Mouse (Mus musculus): ENCODE measurements at regions not wholly inside any gene's neighbourhood (a gene's known extent, or its start where the extent isn't known, plus 50 kb on each side); places are given as distances from the start of the nearest gene placed in this dataset.

- no peak for DNase-seq (ENCODE audit: low spot score in 2 of 2)
Observed at GRCm38 (mm10) chr14:64511300-64511699, 407.2 kb downstream of the Prss52 start.

- DNase-seq (ENCODE audit: low spot score in 2 of 2) = no peak
Observed at GRCm38 (mm10) chr14:64512726-64513125, 408.6 kb downstream of the Prss52 start.

- DNase-seq (ENCODE audit: low spot score in 2 of 2) = no peak
Observed at GRCm38 (mm10) chr14:64517584-64518195, 413.6 kb downstream of the Prss52 start.

GRCm38 (mm10) chr14:64524641-64525040, 420.6 kb downstream of the Prss52 start:
- no peak for DNase-seq (ENCODE audit: low spot score in 2 of 2)

GRCm38 (mm10) chr14:64525302-64526078, 421.4 kb downstream of the Prss52 start:
- DNase-seq (ENCODE audit: low spot score in 2 of 2) = no peak

- no peak for DNase-seq (ENCODE audit: low spot score in 2 of 2)
Observed at GRCm38 (mm10) chr14:64530541-64530940, 426.5 kb downstream of the Prss52 start.

- no peak for DNase-seq (ENCODE audit: low spot score in 2 of 2)
Observed at GRCm38 (mm10) chr14:64531221-64531949, 427.3 kb downstream of the Prss52 start.

GRCm38 (mm10) chr14:64532351-64532750, 428.3 kb downstream of the Prss52 start:
- no peak for DNase-seq (ENCODE audit: low spot score in 2 of 2)

- DNase-seq (ENCODE audit: low spot score in 2 of 2) = no peak
Observed at GRCm38 (mm10) chr14:64533591-64534151, 429.6 kb downstream of the Prss52 start.

GRCm38 (mm10) chr14:64534194-64534593, 430.1 kb downstream of the Prss52 start:
- DNase-seq (ENCODE audit: low spot score in 2 of 2) = no peak

- DNase-seq (ENCODE audit: low spot score in 2 of 2) = no peak
Observed at GRCm38 (mm10) chr14:64539436-64539835, 435.4 kb downstream of the Prss52 start.

- DNase-seq (ENCODE audit: low spot score in 2 of 2) = no peak
Observed at GRCm38 (mm10) chr14:64545056-64545455, 441.0 kb downstream of the Prss52 start.

- peak in 1 of 2 experiments; percentile 37 for DNase-seq (ENCODE audit: low spot score in 2 of 2)
Observed at GRCm38 (mm10) chr14:64546787-64547186, 442.7 kb downstream of the Prss52 start.

- no peak for DNase-seq (ENCODE audit: low spot score in 2 of 2)
Observed at GRCm38 (mm10) chr14:64552951-64553350, 448.9 kb downstream of the Prss52 start.

GRCm38 (mm10) chr14:64556042-64556441, 452.0 kb downstream of the Prss52 start:
- no peak for DNase-seq (ENCODE audit: low spot score in 2 of 2)

GRCm38 (mm10) chr14:64557453-64557852, 453.4 kb downstream of the Prss52 start:
- DNase-seq (ENCODE audit: low spot score in 2 of 2) = no peak

- no peak for DNase-seq (ENCODE audit: low spot score in 2 of 2)
Observed at GRCm38 (mm10) chr14:64568689-64569088, 464.6 kb downstream of the Prss52 start.

- no peak for DNase-seq (ENCODE audit: low spot score in 2 of 2)
Observed at GRCm38 (mm10) chr14:64570951-64571350, 466.9 kb downstream of the Prss52 start.

GRCm38 (mm10) chr14:64572756-64573155, 468.7 kb downstream of the Prss52 start:
- DNase-seq (ENCODE audit: low spot score in 2 of 2) = no peak

- no peak for DNase-seq (ENCODE audit: low spot score in 2 of 2)
Observed at GRCm38 (mm10) chr14:64573773-64574172, 469.7 kb downstream of the Prss52 start.

GRCm38 (mm10) chr14:64574277-64574676, 470.2 kb downstream of the Prss52 start:
- DNase-seq (ENCODE audit: low spot score in 2 of 2) = no peak

- DNase-seq (ENCODE audit: low spot score in 2 of 2) = no peak
Observed at GRCm38 (mm10) chr14:64574773-64575172, 470.7 kb downstream of the Prss52 start.

All from urinary bladder, adult 18-20 months (tissue).